Mouse (Mus musculus) embryonic facial prominence, embryonic 12.5 days (tissue): Measurements from ENCODE around the gene Xpc. TPM values are rescaled to one million over a fixed set of nuclear protein-coding genes. Genes with fewer than 3 reads are reported as not detected.
A peak's percentile ranks its signal among the peaks of the same experiment; 100 is the strongest.
"Not testable (repeated sequence)": the region's sequence is repeated elsewhere in the genome, so short reads cannot be mapped to it uniquely, and the experiment has no call there.

ENCODE experiments used
- ATAC-seq: fragments of 200-750 bp; cut with Nextera tagmentation; 2 replicates; pipeline ENCODE4 v1.8.0; 2017; ENCODE audit not compliant: insufficient number of reproducible peaks, insufficient read depth, low FRiP score, low TSS enrichment
- H3K27ac ChIP-seq: fragments of 300-500 bp; sonication (generic); 2 replicates; pipeline ENCODE4 v1.5.1; 2016; ENCODE audit warnings: mild to moderate bottlenecking
- H3K27me3 ChIP-seq: fragments of 300-500 bp; sonication (generic); 2 replicates; pipeline ENCODE4 v1.6.1; 2016; ENCODE audit warnings: mild to moderate bottlenecking, moderate library complexity
- H3K36me3 ChIP-seq: fragments of 300-500 bp; sonication (generic); 2 replicates; pipeline ENCODE4 v1.6.1; 2016; ENCODE audit warnings: mild to moderate bottlenecking
- H3K4me1 ChIP-seq: fragments of 300-500 bp; sonication (generic); 2 replicates; pipeline ENCODE4 v1.6.1; 2016
- H3K4me2 ChIP-seq: fragments of 300-500 bp; sonication (generic); replicated peaks from 2 replicates; pipeline ENCODE4 v1.6.1; 2016; ENCODE audit warnings: mild to moderate bottlenecking, moderate library complexity
- H3K4me3 ChIP-seq: fragments of 300-500 bp; sonication (generic); 2 replicates; pipeline ENCODE4 v1.5.1; 2016; ENCODE audit warnings: mild to moderate bottlenecking
- H3K9ac ChIP-seq: fragments of 300-500 bp; sonication (generic); 2 replicates; pipeline ENCODE4 v1.6.1; 2016; ENCODE audit warnings: mild to moderate bottlenecking, moderate library complexity
- H3K9me3 ChIP-seq: fragments of 300-500 bp; sonication (generic); 2 replicates; pipeline ENCODE4 v1.6.1; 2016; ENCODE audit warnings: mild to moderate bottlenecking, moderate library complexity
- WGBS: fragments of 180-500 bp; shearing (Covaris S2); methylation state at CpG from one replicate; pipeline ENCODE4 v1.1.7; 2016; 5-methylcytosine and 5-hydroxymethylcytosine counted together
- polyA plus RNA-seq: library from polyadenylated mRNA; unstranded; fragments of >200 nt; fragmentation: Nextera tagmentation; extraction: Ambion mirVana; gene quantifications from 2 replicates; pipeline ENCODE4 v1.2.1, GENCODE M21; 2016

Xpc gene
- polyA plus RNA-seq, 1 experiment from 2014 or later, result 24.8 TPM

GRCm38 (mm10) chr6:91489872-91490271 lies 25.8 kb downstream of the Xpc start:
- Histone ChIP-seq H3K27ac (no peak overlapping the region), H3K9me3 (no peaks in the 10 kb centered on the region), H3K36me3 (peaks cover 80% of the 10 kb centered on the region), H3K4me3 (no peak overlapping the region), H3K4me1 (no peaks in the 10 kb centered on the region), H3K27me3 (no peaks in the 10 kb centered on the region), H3K9ac (no peak overlapping the region), H3K4me2 (no peak overlapping the region)
- no peak for ATAC-seq
- WGBS, result 84% methylated on average over 10 of the region's 10 CpGs

- H3K4me3 ChIP-seq, result no peak overlapping the region
- H3K9me3 ChIP-seq, result no peaks in the 10 kb centered on the region
- ATAC-seq, result no peak
- no peak overlapping the region for H3K4me2 ChIP-seq
- no peaks in the 10 kb centered on the region for H3K27me3 ChIP-seq
- H3K9ac ChIP-seq, result no peak overlapping the region
- no peaks in the 10 kb centered on the region for H3K4me1 ChIP-seq
- H3K27ac ChIP-seq, result no peak overlapping the region
- 82% methylated on average over 9 of the region's 9 CpGs for WGBS
- H3K36me3 ChIP-seq, result peaks cover 82% of the 10 kb centered on the region
Measured at GRCm38 (mm10) chr6:91488496-91489212, 27.0 kb downstream of the Xpc start.

- Histone ChIP-seq H3K27me3 (no peaks in the 10 kb centered on the region), H3K4me3 (no peak overlapping the region), H3K9me3 (no peaks in the 10 kb centered on the region), H3K27ac (no peak overlapping the region), H3K9ac (no peak overlapping the region), H3K4me2 (no peak overlapping the region), H3K36me3 (peaks cover 83% of the 10 kb centered on the region), H3K4me1 (no peaks in the 10 kb centered on the region)
- no peak for ATAC-seq
- 89% methylated on average over 15 of the region's 15 CpGs for WGBS
Measured at GRCm38 (mm10) chr6:91486736-91487453, 28.8 kb downstream of the Xpc start.

DNA sequence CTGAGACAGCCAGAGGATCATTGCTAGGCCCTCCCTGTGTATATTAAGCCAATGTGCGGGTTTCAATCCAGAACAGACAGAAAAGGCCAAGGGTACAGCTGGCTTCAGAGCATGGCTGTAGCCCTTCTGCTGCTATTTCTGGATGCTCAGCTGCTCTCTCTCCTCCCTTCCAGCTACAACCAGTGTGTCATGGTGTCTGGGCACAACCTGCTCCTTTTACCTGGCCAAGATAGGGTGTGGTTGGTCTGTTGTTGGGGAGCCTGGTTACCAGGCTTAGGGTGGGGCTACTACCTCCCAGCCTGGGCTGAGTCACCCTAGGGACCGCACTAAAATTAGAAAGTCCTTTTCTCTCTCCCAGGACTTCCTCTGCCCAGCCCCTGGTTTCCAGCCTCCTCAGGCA lies 32.3 kb downstream of the Xpc start:
- Histone ChIP-seq H3K9ac (no peak overlapping the region), H3K27me3 (no peaks in the 10 kb centered on the region), H3K4me1 (no peaks in the 10 kb centered on the region), H3K4me2 (no peak overlapping the region), H3K9me3 (no peaks in the 10 kb centered on the region), H3K4me3 (no peak overlapping the region), H3K27ac (no peak overlapping the region), H3K36me3 (peaks cover 98% of the 10 kb centered on the region)
- ATAC-seq, result no peak
- WGBS, result 97% methylated on average over 2 of the region's 2 CpGs

DNA sequence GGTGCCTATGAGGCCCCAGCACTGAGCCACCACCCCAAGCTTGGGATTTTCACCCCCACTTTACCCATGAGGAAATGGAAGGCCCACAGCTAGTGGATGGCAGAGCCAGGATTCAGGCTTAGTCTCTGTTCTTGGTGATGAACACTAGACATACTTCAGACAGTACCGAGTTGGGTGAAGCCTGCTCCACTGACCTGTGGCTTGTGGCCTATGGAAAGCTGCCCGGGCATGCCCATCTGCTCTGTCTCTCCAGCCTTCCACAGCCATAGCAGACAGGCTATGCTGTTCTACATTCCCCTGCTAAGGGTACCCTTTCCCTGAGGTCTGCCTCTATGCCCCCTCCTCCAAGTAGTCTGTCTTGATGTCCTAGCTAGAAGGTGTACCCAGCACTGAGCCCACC lies 39.1 kb downstream of the Xpc start:
- WGBS, result 100% methylated on average over 2 of the region's 2 CpGs
- H3K4me2 ChIP-seq, result no peak overlapping the region

GRCm38 (mm10) chr6:91474441-91475190 lies 41.1 kb downstream of the Xpc start:
- no peak overlapping the region for H3K27ac ChIP-seq
- H3K9ac ChIP-seq, result peak overlapping the region; percentile 81
- peak overlapping the region; percentile 85 for H3K4me2 ChIP-seq
- peak overlapping the region; percentile 77 for H3K4me3 ChIP-seq
- H3K27me3 ChIP-seq, result no peaks in the 10 kb centered on the region
- no peak for ATAC-seq
- peaks cover 22% of the 10 kb centered on the region for H3K4me1 ChIP-seq
- peaks cover 30% of the 10 kb centered on the region for H3K36me3 ChIP-seq
- H3K9me3 ChIP-seq, result no peaks in the 10 kb centered on the region
- WGBS, result 56% methylated on average over 9 of the region's 9 CpGs

More for the DNA sequence above, 39.1 kb downstream of the Xpc start:
- Histone ChIP-seq H3K27me3 (no peaks in the 10 kb centered on the region), H3K4me3 (no peak overlapping the region), H3K36me3 (peaks cover 49% of the 10 kb centered on the region), H3K9ac (no peak overlapping the region), H3K4me1 (peaks cover 22% of the 10 kb centered on the region), H3K27ac (no peak overlapping the region), H3K9me3 (no peaks in the 10 kb centered on the region)
- ATAC-seq, result no peak

- no peaks in the 10 kb centered on the region for H3K27me3 ChIP-seq
- peak overlapping the region; percentile 81 for H3K9ac ChIP-seq
- H3K4me3 ChIP-seq, result peak overlapping the region; percentile 77
- under 1% methylated on average over 27 of the region's 27 CpGs for WGBS
- peak; percentile 31 for ATAC-seq
- peaks cover 22% of the 10 kb centered on the region for H3K4me1 ChIP-seq
- peak overlapping the region; percentile 85 for H3K4me2 ChIP-seq
- no peaks in the 10 kb centered on the region for H3K9me3 ChIP-seq
- H3K36me3 ChIP-seq, result peaks cover 26% of the 10 kb centered on the region
- H3K27ac ChIP-seq, result peak overlapping the region; percentile 65
Measured at GRCm38 (mm10) chr6:91473805-91474440, 41.8 kb downstream of the Xpc start.

GRCm38 (mm10) chr6:91472868-91473804 lies 42.6 kb downstream of the Xpc start, which contains the start of the genes Chchd4 and Tmem43:
TSS of gene Chchd4 (minus strand) at chr6:91473546.
TSS of gene Tmem43 (plus strand) at chr6:91473703.
- Histone ChIP-seq H3K9me3 (no peaks in the 10 kb centered on the region), H3K27ac (peak within 1 kb of the TSS; percentile 81), H3K36me3 (peaks cover 21% of the 10 kb centered on the region), H3K9ac (peak within 1 kb of the TSS; percentile 81), H3K4me1 (peaks cover 22% of the 10 kb centered on the region), H3K4me2 (peak within 1 kb of the TSS; percentile 85), H3K4me3 (peak within 1 kb of the TSS; percentile 77), H3K27me3 (no peaks in the 10 kb centered on the region)
- ATAC-seq, result peak; percentile 95
- WGBS, result under 1% methylated on average over 74 of the region's 74 CpGs

DNA sequence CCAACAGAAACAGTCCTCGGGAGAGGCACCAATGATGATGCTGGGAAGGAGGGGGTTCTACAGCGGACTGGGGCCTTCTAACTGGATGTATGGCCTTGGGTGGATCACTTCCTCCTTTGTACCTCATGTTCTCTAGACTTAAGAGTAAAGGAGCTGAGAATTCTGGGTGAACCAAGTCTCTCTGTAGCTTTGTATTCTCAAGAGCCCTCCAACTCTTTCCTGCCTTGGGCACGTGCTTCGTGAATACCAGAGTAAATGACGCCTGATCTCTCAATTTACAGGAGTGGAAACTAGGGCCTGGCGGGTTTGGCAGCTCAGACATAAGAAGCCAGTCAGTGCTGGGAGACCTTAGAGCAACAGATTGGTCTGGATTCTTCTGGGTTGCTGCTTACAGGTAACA lies 43.4 kb downstream of the Xpc start:
- Histone ChIP-seq H3K4me1 (peaks cover 22% of the 10 kb centered on the region), H3K36me3 (peaks cover 15% of the 10 kb centered on the region), H3K9ac (peak overlapping the region; percentile 81), H3K4me3 (peak overlapping the region; percentile 77), H3K4me2 (peak overlapping the region; percentile 85), H3K27me3 (no peaks in the 10 kb centered on the region), H3K9me3 (no peaks in the 10 kb centered on the region), H3K27ac (peak overlapping the region; percentile 81; the same call in 1 of the 2 replicates)
- no peak for ATAC-seq
- 27% methylated on average over 6 of the region's 6 CpGs for WGBS

DNA sequence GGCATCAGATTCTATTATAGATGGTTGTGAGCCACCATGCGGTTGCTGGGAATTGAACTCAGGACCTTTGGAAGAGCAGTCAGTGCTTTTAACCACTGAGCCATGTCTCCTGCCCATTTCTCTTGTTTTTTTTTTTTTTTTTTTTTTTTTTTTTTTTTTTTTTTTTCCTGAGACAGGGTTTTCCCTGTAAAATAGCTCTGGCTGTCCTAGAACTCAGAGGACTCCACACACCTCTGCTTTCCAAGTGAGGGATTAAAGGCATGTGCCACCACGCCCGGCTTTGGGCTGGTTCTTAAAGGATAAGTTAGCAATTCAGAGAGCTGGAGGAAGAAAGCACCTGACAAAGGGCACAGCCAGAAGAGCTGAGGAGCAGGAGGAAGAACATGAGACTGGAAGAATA lies 44.3 kb downstream of the Xpc start:
- ATAC-seq, H3K27ac ChIP-seq, H3K4me2 ChIP-seq, H3K4me3 ChIP-seq, H3K27me3 ChIP-seq, H3K9ac ChIP-seq, H3K9me3 ChIP-seq: not testable (repeated sequence)
- Histone ChIP-seq H3K36me3 (peaks cover 17% of the 10 kb centered on the region), H3K4me1 (peaks cover 22% of the 10 kb centered on the region)
- WGBS, result 91% methylated on average over 3 of the region's 3 CpGs
